Mouse (Mus musculus): ENCODE data around the gene Spa17.

DNA sequence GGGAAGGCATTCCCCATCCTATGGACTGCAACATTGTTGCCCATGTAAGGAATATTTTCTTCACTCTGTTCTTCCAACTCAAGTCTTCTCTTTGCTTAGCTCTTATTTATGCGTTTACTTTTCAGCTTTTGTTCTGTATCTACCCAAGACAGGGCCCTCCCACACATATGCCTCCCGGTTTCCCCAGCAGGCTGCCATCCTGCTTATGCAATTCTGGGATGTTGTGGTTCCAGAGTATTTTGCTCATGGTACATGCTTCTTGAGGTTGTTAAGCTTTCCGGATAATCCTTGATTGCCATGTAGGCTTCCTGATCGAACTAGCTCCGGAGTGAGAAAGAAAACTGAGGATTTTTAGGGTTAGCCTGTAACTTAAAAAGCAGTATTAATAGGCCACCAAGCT is 1.7 kb upstream of the Spa17 start:
- TF ChIP-seq CTCF (IDR thresholded peaks at IDR 0.05; ENCODE audit: low read depth) (no peak), EP300 (optimal IDR thresholded peaks at IDR 0.05) (no peak)
